ENCODE assay signal across 10 mouse cellular contexts in genomic region chr12:56297921-56298830, GRCm38 (mm10). TPM values are rescaled to one million over a fixed set of nuclear protein-coding genes. Genes with fewer than 3 reads are reported as not detected.
DNase-seq lines count a peak whose midpoint lies in the region; ATAC-seq lines count a peak whose summit lies in the region.
"Had no signal": no experiment of that assay in that cellular context is flagged by ENCODE, and none has a peak within 500 bp of the region (broad histone marks: within the 10 kb centered on the region; RNA-seq: fewer than 3 reads in every experiment).

No protein-coding gene starts in this region.

- 18% methylated on average over 21 of the region's 21 CpGs for WGBS in lung, embryonic 15.5 days
- WGBS in embryonic facial prominence, embryonic 11.5 days = 6% methylated on average over 21 of the region's 21 CpGs
- 8% methylated on average over 21 of the region's 21 CpGs for WGBS in hindbrain, embryonic 13.5 days
- 10% methylated on average over 21 of the region's 21 CpGs for WGBS in neural tube, embryonic 15.5 days

- intact Hi-C loops in left cerebral cortex, postnatal 36 days (cut with DNase I) = no loop called here

- H3K27me3 ChIP-seq in lung, embryonic 15.5 days = no peaks in the 10 kb centered on the region
- H3K27me3 ChIP-seq in embryonic facial prominence, embryonic 11.5 days (ENCODE audit: control insufficient read depth, insufficient read depth, low read length) = no peaks in the 10 kb centered on the region
- peaks cover 42% of the 10 kb centered on the region for H3K27me3 ChIP-seq in hindbrain, embryonic 13.5 days
- H3K27me3 ChIP-seq in neural tube, embryonic 15.5 days (replicated peaks) = peaks cover 28% of the 10 kb centered on the region; the same call in 1 of the 2 replicates

- 0 out of 2 replicates have a peak overlapping the region, but pooled peaks have one; percentile 4 for H3K9ac ChIP-seq in lung, embryonic 15.5 days
- H3K9ac ChIP-seq in embryonic facial prominence, embryonic 11.5 days (replicated peaks; ENCODE audit: low read length) = no peak overlapping the region
- H3K9ac ChIP-seq in hindbrain, embryonic 13.5 days = peak overlapping the region; percentile 29; the same call in 1 of the 2 replicates
- no peak overlapping the region for H3K9ac ChIP-seq in neural tube, embryonic 15.5 days (replicated peaks)
- H3K9ac ChIP-seq: liver, postnatal 0 days had no signal

- H3K4me2 ChIP-seq in lung, embryonic 15.5 days = peak overlapping the region; percentile 25; the same call in 1 of the 2 replicates
- H3K4me2 ChIP-seq in embryonic facial prominence, embryonic 11.5 days (ENCODE audit: low read depth, low read length) = no peak overlapping the region
- H3K4me2 ChIP-seq in hindbrain, embryonic 13.5 days = peak overlapping the region; percentile 32
- 0 out of 2 replicates have a peak overlapping the region, but pooled peaks have one; percentile 20 for H3K4me2 ChIP-seq in neural tube, embryonic 15.5 days

- H3K4me1 ChIP-seq in lung, embryonic 15.5 days = peaks cover 11% of the 10 kb centered on the region
- no peaks in the 10 kb centered on the region for H3K4me1 ChIP-seq in embryonic facial prominence, embryonic 11.5 days (ENCODE audit: control insufficient read depth, insufficient read depth, low read length)
- peaks cover 34% of the 10 kb centered on the region for H3K4me1 ChIP-seq in hindbrain, embryonic 13.5 days (replicated peaks)
- peaks cover 25% of the 10 kb centered on the region for H3K4me1 ChIP-seq in neural tube, embryonic 15.5 days

- H3K4me3 ChIP-seq in lung, embryonic 15.5 days = no peak overlapping the region
- no peak overlapping the region for H3K4me3 ChIP-seq in embryonic facial prominence, embryonic 11.5 days (ENCODE audit: low read depth, low read length)
- no peak overlapping the region for H3K4me3 ChIP-seq in hindbrain, embryonic 13.5 days
- no peak overlapping the region for H3K4me3 ChIP-seq in neural tube, embryonic 15.5 days (replicated peaks)

- ATAC-seq in lung, embryonic 15.5 days (ENCODE audit: borderline replicate concordance, extremely low read depth, low FRiP score, low TSS enrichment) = no peak
- ATAC-seq in embryonic facial prominence, embryonic 11.5 days (replicated peaks; ENCODE audit: insufficient number of reproducible peaks, low FRiP score, low TSS enrichment, low read depth) = no peak
- no peak for ATAC-seq in hindbrain, embryonic 13.5 days (ENCODE audit: low FRiP score)
- no peak for ATAC-seq in neural tube, embryonic 15.5 days (ENCODE audit: low FRiP score)
- ATAC-seq: liver, postnatal 0 days had no signal

- DNase-seq in lung, postnatal 10 days = no peak
- DNase-seq in embryonic facial prominence, embryonic 11.5 days (ENCODE audit: low spot score) = peak; percentile 27
- no peak for DNase-seq in adrenal gland, postnatal 25 days
- DNase-seq in left cerebral cortex, postnatal 36 days (ENCODE audit: low spot score in 2 of 2) = no peak
- DNase-seq in adrenal gland, postnatal 10 days = no peak
- DNase-seq: gastrocnemius, postnatal 36 days; liver, postnatal 0 days had no signal

- no peaks in the 10 kb centered on the region for H3K36me3 ChIP-seq in lung, embryonic 15.5 days
- no peaks in the 10 kb centered on the region for H3K36me3 ChIP-seq in embryonic facial prominence, embryonic 11.5 days (replicated peaks; ENCODE audit: control insufficient read depth, insufficient read depth, low read depth, low read length)
- no peaks in the 10 kb centered on the region for H3K36me3 ChIP-seq in hindbrain, embryonic 13.5 days
- no peaks in the 10 kb centered on the region for H3K36me3 ChIP-seq in neural tube, embryonic 15.5 days

- no peaks in the 10 kb centered on the region for H3K9me3 ChIP-seq in lung, embryonic 15.5 days
- no peaks in the 10 kb centered on the region for H3K9me3 ChIP-seq in embryonic facial prominence, embryonic 11.5 days (replicated peaks; ENCODE audit: control insufficient read depth, low read length)
- no peaks in the 10 kb centered on the region for H3K9me3 ChIP-seq in hindbrain, embryonic 13.5 days
- no peaks in the 10 kb centered on the region for H3K9me3 ChIP-seq in neural tube, embryonic 15.5 days (replicated peaks)

- peak overlapping the region; percentile 83 for H3K27ac ChIP-seq in lung, embryonic 15.5 days
- H3K27ac ChIP-seq in embryonic facial prominence, embryonic 11.5 days (replicated peaks; ENCODE audit: low read depth, low read length) = no peak overlapping the region
- no peak overlapping the region for H3K27ac ChIP-seq in hindbrain, embryonic 13.5 days
- no peak overlapping the region for H3K27ac ChIP-seq in neural tube, embryonic 15.5 days (replicated peaks)

RNA-seq across cellular contexts. Expression of gene Mbip, which starts 47.5 kb away (rescaled TPM):
- polyA plus RNA-seq in lung, embryonic 15.5 days (2015; fragmentation: Nextera tagmentation; extraction: Ambion mirVana) = 183 and 192 TPM in 2 replicates
- 60.6 and 64.4 TPM in 2 replicates for polyA plus RNA-seq in embryonic facial prominence, embryonic 11.5 days (2014; fragmentation: Nextera tagmentation; extraction: Ambion mirVana)
- polyA plus RNA-seq in hindbrain, embryonic 13.5 days (2015; fragmentation: Nextera tagmentation; extraction: Ambion mirVana) = 45.7 and 49.3 TPM in 2 replicates
- polyA plus RNA-seq in neural tube, embryonic 15.5 days (2015; fragmentation: Nextera tagmentation; extraction: Ambion mirVana) = 41.8 and 43.1 TPM in 2 replicates
- 16.5 and 19.7 TPM in 2 replicates for total RNA-seq in adrenal gland, postnatal 25 days (2021)
- total RNA-seq in left cerebral cortex, postnatal 36 days (2021) = 10 to 100 TPM; 19.3 to 23.6 TPM
- 10 to 100 TPM; 15.7 to 19.6 TPM for total RNA-seq in adrenal gland, postnatal 10 days (2021)

Comparison
In these comparisons a context has a peak if more than half of its experiments do, and no peak if none do; other contexts are left out.
1. H3K9ac ChIP-seq: peak in lung, embryonic 15.5 days (single experiment) and hindbrain, embryonic 13.5 days (single experiment); none in embryonic facial prominence, embryonic 11.5 days (single experiment) and neural tube, embryonic 15.5 days (single experiment).